Mouse (Mus musculus) midbrain, postnatal 0 days (tissue): ENCODE data around the gene Krtcap2. TPM values are rescaled to one million over a fixed set of nuclear protein-coding genes. Genes with fewer than 3 reads are reported as not detected.
A peak's percentile ranks its signal among the peaks of the same experiment; 100 is the strongest.

Experiments
- ATAC-seq: fragments of 200-750 bp; cut with Nextera tagmentation; 2 replicates; pipeline ENCODE4 v1.8.0; 2017; ENCODE audit warnings: moderate number of reproducible peaks, mild to moderate bottlenecking, moderate TSS enrichment, moderate library complexity; ENCODE audit not compliant: low FRiP score
- DNase-seq: peaks from one replicate; pipeline ENCODE4 v3.0.0-alpha.2; 2015; ENCODE audit warnings: low spot score
- H3K27ac ChIP-seq: fragments of 300-500 bp; sonication (generic); 2 replicates; pipeline ENCODE4 v1.5.1; 2014; ENCODE audit warnings: low read depth, mild to moderate bottlenecking, low read length, mixed read lengths
- H3K27me3 ChIP-seq: fragments of 300-500 bp; sonication (generic); 2 replicates; pipeline ENCODE4 v1.6.1; 2014; ENCODE audit warnings: low read length, control low read depth, mixed read lengths; ENCODE audit not compliant: insufficient read depth
- H3K36me3 ChIP-seq: fragments of 300-500 bp; sonication (generic); 2 replicates; pipeline ENCODE4 v1.6.1; 2014; ENCODE audit warnings: low read length, control low read depth, mixed read lengths; ENCODE audit not compliant: insufficient read depth
- H3K4me1 ChIP-seq: fragments of 300-500 bp; sonication (generic); 2 replicates; pipeline ENCODE4 v1.6.1; 2014; ENCODE audit warnings: mild to moderate bottlenecking, control low read depth, antibody characterized with exemption, low read length, mixed read lengths; ENCODE audit not compliant: insufficient read depth
- H3K4me2 ChIP-seq: fragments of 300-500 bp; sonication (generic); 2 replicates; pipeline ENCODE4 v1.6.1; 2014; ENCODE audit warnings: low read depth, mild to moderate bottlenecking, low read length, mixed read lengths; ENCODE audit not compliant: poor library complexity, severe bottlenecking
- H3K4me3 ChIP-seq: fragments of 300-500 bp; sonication (generic); 2 replicates; pipeline ENCODE4 v1.5.1; 2014; ENCODE audit warnings: low read depth, mild to moderate bottlenecking, low read length, moderate library complexity
- H3K9ac ChIP-seq: fragments of 300-500 bp; sonication (generic); replicated peaks from 2 replicates; pipeline ENCODE4 v1.6.1; 2014; ENCODE audit warnings: mild to moderate bottlenecking, low read length, moderate library complexity, mixed read lengths; ENCODE audit not compliant: poor library complexity, severe bottlenecking
- H3K9me3 ChIP-seq: fragments of 300-500 bp; sonication (generic); 2 replicates; pipeline ENCODE4 v1.6.1; 2016; ENCODE audit warnings: low read length, control low read depth
- CTCF ChIP-seq: IDR thresholded peaks from 2 replicates; pipeline ENCODE4 v1.5.1; 2016; ENCODE audit warnings: antibody characterized with exemption, mild to moderate bottlenecking
- WGBS: fragments of 180-500 bp; shearing (Covaris S2); extraction: QIAGEN DNeasy Blood & Tissue Kit; methylation state at CpG from one replicate; pipeline ENCODE4 v1.1.7; 2014; 5-methylcytosine and 5-hydroxymethylcytosine counted together
- polyA plus RNA-seq: library from polyadenylated mRNA; unstranded; fragments of >200 nt; fragmentation: Nextera tagmentation; extraction: Ambion mirVana; gene quantifications from 2 replicates; pipeline ENCODE4 v1.2.1, GENCODE M21; 2015
- total RNA-seq: library from RNA; depleted of rRNA; stranded (reverse); fragments of >200 nt; gene quantifications from 2 replicates; pipeline ENCODE4 v1.2.3, GENCODE M21; 2014

Krtcap2 gene
- total and polyA plus RNA-seq, 2 experiments from 2014 or later: 93.9 to 219 TPM

DNA sequence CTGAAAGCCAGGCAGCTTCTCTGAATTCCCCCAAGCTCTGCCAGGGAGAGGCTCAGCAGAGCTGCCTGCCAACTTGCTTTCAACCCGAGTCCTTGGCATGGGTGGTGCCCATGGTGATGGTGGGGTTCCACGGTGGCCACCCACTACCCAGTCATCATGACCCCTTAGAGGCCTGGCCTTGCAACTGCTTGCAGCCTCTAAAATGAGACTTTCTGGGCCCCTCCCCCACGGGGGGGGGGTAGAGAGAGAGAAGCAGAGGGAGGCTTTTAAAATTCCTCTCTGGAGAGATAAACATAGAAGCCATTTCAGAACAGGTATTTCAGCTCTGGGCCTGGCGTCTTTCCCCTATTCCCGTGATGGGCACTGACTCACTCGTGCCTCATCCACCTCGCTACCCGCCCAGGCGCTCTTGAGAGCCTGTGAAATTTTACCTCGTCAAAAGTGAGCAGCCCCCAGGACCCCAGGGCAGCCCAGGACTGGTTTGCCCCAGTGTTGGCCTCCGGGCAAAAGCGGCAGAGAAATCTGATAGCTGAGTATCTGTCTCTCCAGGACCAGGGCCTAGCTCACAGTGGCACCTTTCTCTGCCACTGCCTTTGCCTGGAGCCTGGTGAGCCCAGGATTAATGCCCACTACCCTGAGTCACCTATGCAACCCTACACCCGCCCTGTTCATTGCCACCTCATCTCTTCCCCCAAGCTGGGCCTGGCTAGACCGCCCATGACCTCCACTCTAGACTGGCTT lies 31.7 kb downstream of the Krtcap2 start:
- DNase-seq (no peak), ATAC-seq (no peak)
- Histone ChIP-seq H3K4me2 (peak overlapping the region; percentile 88), H3K27me3 (peaks cover 7% of the 10 kb centered on the region; the same call in 1 of the 2 replicates), H3K4me3 (no peak overlapping the region), H3K4me1 (peaks cover 7% of the 10 kb centered on the region), H3K36me3 (no peaks in the 10 kb centered on the region), H3K9me3 (no peaks in the 10 kb centered on the region), H3K27ac (no peak overlapping the region), H3K9ac (no peak overlapping the region)
- no peak for TF ChIP-seq CTCF
- 62% methylated on average over 14 of the region's 14 CpGs for whole genome bisulfite sequencing

- Histone ChIP-seq H3K4me1 (peaks cover 7% of the 10 kb centered on the region), H3K4me2 (peak overlapping the region; percentile 88), H3K27me3 (peaks cover 7% of the 10 kb centered on the region; the same call in 1 of the 2 replicates), H3K36me3 (no peaks in the 10 kb centered on the region), H3K27ac (no peak overlapping the region), H3K9ac (no peak overlapping the region), H3K9me3 (no peaks in the 10 kb centered on the region), H3K4me3 (0 out of 2 replicates have a peak overlapping the region, but pooled peaks have one; percentile 5)
- DNase-seq (no peak), ATAC-seq (no peak)
- WGBS: 85% methylated on average over 7 of the region's 7 CpGs
- no peak for TF ChIP-seq CTCF
These were observed 32.3 kb downstream of the Krtcap2 start for GRCm38 (mm10) chr3:89278107-89278506.

DNA sequence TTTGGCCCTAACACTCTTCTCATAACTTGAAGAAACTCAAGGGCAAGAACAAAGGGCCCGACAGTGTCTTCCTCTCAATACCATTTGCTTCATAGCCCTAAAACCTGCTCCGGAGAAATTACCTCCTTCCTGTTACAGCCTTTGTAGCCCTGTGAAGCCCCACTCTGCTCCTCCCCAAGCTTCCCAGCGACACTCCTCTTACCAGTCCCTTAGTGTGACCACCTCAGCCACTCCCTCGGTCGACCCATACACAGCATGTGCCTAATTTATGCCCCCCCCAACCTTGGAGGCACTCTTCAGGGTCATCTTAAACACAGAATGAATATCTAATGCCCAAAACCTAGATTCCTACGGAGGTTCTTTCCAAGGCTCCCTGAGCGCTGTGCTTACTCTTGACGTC lies 32.9 kb downstream of the Krtcap2 start:
- H3K27ac ChIP-seq: 0 out of 2 replicates have a peak overlapping the region, but pooled peaks have one; percentile 34

GRCm38 (mm10) chr3:89279153-89279890 lies 33.6 kb downstream of the Krtcap2 start:
- H3K4me3 ChIP-seq: peak overlapping the region; percentile 41
- H3K9ac ChIP-seq: peak overlapping the region; percentile 59
- peaks cover 7% of the 10 kb centered on the region; the same call in 1 of the 2 replicates for H3K27me3 ChIP-seq
- WGBS: 4% methylated on average over 34 of the region's 35 CpGs
- peaks cover 7% of the 10 kb centered on the region for H3K4me1 ChIP-seq
- peak overlapping the region; percentile 51; the same call in 1 of the 2 replicates for H3K27ac ChIP-seq
- DNase-seq (peak; percentile 79), ATAC-seq (peak; percentile 36)
- no peaks in the 10 kb centered on the region for H3K36me3 ChIP-seq
- peak overlapping the region; percentile 88 for H3K4me2 ChIP-seq
- no peak for TF ChIP-seq CTCF
- no peaks in the 10 kb centered on the region for H3K9me3 ChIP-seq

More for the DNA sequence above, 32.9 kb downstream of the Krtcap2 start:
- Histone ChIP-seq H3K9ac (no peak overlapping the region), H3K9me3 (no peaks in the 10 kb centered on the region), H3K27me3 (peaks cover 7% of the 10 kb centered on the region; the same call in 1 of the 2 replicates), H3K4me2 (peak overlapping the region; percentile 88), H3K36me3 (no peaks in the 10 kb centered on the region), H3K4me1 (peaks cover 7% of the 10 kb centered on the region), H3K4me3 (peak overlapping the region; percentile 41)
- ATAC-seq (no peak), DNase-seq (no peak)
- WGBS: 36% methylated on average over 8 of the region's 8 CpGs
- TF ChIP-seq CTCF: no peak

GRCm38 (mm10) chr3:89280050-89280605 lies 34.4 kb downstream of the Krtcap2 start:
- H3K4me2 ChIP-seq: peak overlapping the region; percentile 88
- DNase-seq (peak; percentile 57), ATAC-seq (peak; percentile 29; the same call in 1 of the 2 replicates)
- peak; percentile 12; the same call in 1 of the 2 replicates for TF ChIP-seq CTCF
- under 1% methylated on average over 29 of the region's 29 CpGs for WGBS
- peak overlapping the region; percentile 41 for H3K4me3 ChIP-seq
- H3K4me1 ChIP-seq: peaks cover 7% of the 10 kb centered on the region
- H3K9me3 ChIP-seq: no peaks in the 10 kb centered on the region
- peak overlapping the region; percentile 59; the same call in 1 of the 2 replicates for H3K9ac ChIP-seq
- no peaks in the 10 kb centered on the region for H3K36me3 ChIP-seq
- H3K27me3 ChIP-seq: peaks cover 7% of the 10 kb centered on the region; the same call in 1 of the 2 replicates
- H3K27ac ChIP-seq: peak overlapping the region; percentile 51; the same call in 1 of the 2 replicates
